Mouse (Mus musculus) ES-Bruce4 (cell line): ENCODE data around the gene Snx4. TPM values are rescaled to one million over a fixed set of nuclear protein-coding genes. Genes with fewer than 3 reads are reported as not detected.
A peak's percentile ranks its signal among the peaks of the same experiment; 100 is the strongest.

Source experiments
- H3K27ac ChIP-seq: 2 replicates; pipeline ENCODE4 v1.5.1; 2012; ENCODE audit warnings: low read length, inconsistent platforms; ENCODE audit not compliant: insufficient read depth
- H3K27me3 ChIP-seq: 2 replicates; pipeline ENCODE4 v1.6.1; 2012; ENCODE audit warnings: mild to moderate bottlenecking, low read length, inconsistent platforms; ENCODE audit not compliant: control insufficient read depth, poor library complexity, insufficient read depth, severe bottlenecking
- H3K36me3 ChIP-seq: 2 replicates; pipeline ENCODE4 v1.6.1; 2012; ENCODE audit warnings: inconsistent platforms, mild to moderate bottlenecking, low read length, moderate library complexity; ENCODE audit not compliant: control insufficient read depth, poor library complexity, insufficient read depth, severe bottlenecking
- H3K4me1 ChIP-seq: one replicate; pipeline ENCODE4 v1.8.1; 2011; ENCODE audit warnings: low read length; ENCODE audit not compliant: control insufficient read depth, insufficient read depth
- H3K4me3 ChIP-seq: 2 replicates; pipeline ENCODE4 v1.5.1; 2011; ENCODE audit warnings: low read depth, mild to moderate bottlenecking, low read length
- H3K9ac ChIP-seq: 2 replicates; pipeline ENCODE4 v1.6.1; 2012; ENCODE audit warnings: low read depth, mild to moderate bottlenecking, inconsistent platforms; ENCODE audit not compliant: poor library complexity, severe bottlenecking
- H3K9me3 ChIP-seq: replicated peaks from 2 replicates; pipeline ENCODE4 v1.6.1; 2012; ENCODE audit warnings: mild to moderate bottlenecking, low read length, inconsistent platforms; ENCODE audit not compliant: control insufficient read depth, poor library complexity, insufficient read depth, severe bottlenecking
- CTCF ChIP-seq: IDR thresholded peaks from one replicate; pipeline ENCODE4 v1.8.1; 2011; ENCODE audit warnings: low read depth, low read length
- EP300 ChIP-seq: IDR thresholded peaks from 2 replicates; pipeline ENCODE4 v1.6.1; 2011; ENCODE audit warnings: low read depth, low read length; ENCODE audit not compliant: insufficient read depth
- POLR2A ChIP-seq: IDR thresholded peaks from one replicate; pipeline ENCODE4 v1.8.1; 2011; ENCODE audit warnings: low read length; ENCODE audit not compliant: insufficient read depth
- polyA plus RNA-seq: library from polyadenylated mRNA; stranded (reverse); fragments of >200 nt; gene quantifications from 2 replicates; pipeline ENCODE4 v1.2.4, GENCODE M21; 2011; ENCODE audit warnings: low read depth; ENCODE audit not compliant: missing spikeins, insufficient read depth, insufficient read length

The Snx4 gene
- polyA plus RNA-seq, 1 experiment, result 97.8 TPM

DNA sequence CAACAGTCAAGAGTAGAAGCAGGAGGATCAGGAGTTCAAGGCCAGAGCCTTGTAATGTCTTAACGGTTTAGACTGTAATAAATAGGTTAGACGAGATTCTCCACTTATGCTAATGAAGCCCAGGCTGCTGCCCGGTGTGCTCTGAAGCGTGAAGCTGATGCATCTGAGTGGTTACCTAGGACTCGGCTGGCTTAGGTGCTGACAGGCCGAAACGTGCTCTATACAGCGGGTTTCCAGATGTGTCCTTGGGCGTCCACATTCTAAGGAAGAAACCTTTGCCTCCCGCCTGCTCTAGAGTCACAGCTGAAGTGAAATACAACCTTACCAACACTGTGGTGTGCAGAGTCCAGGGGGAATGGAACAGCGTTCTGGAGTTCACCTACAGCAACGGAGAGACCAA, 17.1 kb upstream of the Snx4 start:
- no peaks in the 10 kb centered on the region for H3K27me3 ChIP-seq
- H3K27ac ChIP-seq, result no peak overlapping the region
- no peaks in the 10 kb centered on the region for H3K9me3 ChIP-seq
- peaks cover 2% of the 10 kb centered on the region; the same call in 1 of the 2 replicates for H3K36me3 ChIP-seq
- TF ChIP-seq CTCF (no peak), POLR2A (no peak), EP300 (no peak)
- no peak overlapping the region for H3K4me3 ChIP-seq
- no peak overlapping the region for H3K9ac ChIP-seq
- no peaks in the 10 kb centered on the region for H3K4me1 ChIP-seq

DNA sequence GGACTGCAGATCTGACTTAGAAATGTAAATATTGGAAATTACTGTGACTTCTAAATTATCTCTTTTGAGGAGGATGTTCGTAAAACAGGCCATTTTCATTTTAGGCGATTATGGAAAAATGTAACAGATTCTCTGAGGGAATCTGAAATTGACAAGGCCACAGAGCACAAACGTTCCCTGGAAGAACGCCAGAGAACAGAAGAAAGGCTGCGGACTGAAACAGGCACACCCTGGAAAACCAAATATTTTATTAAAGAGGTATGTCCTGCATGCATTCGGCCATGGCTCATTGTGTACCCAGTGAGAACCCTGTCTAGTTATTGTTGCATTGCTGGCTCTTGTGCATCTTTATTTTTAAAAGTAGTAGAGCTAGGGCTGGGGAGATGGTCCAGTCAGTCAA, 15.1 kb upstream of the Snx4 start:
- no peaks in the 10 kb centered on the region for H3K4me1 ChIP-seq
- no peak overlapping the region for H3K9ac ChIP-seq
- H3K36me3 ChIP-seq, result peaks cover 2% of the 10 kb centered on the region; the same call in 1 of the 2 replicates
- no peak overlapping the region for H3K27ac ChIP-seq
- TF ChIP-seq POLR2A, result no peak
- TF ChIP-seq EP300, result no peak
- TF ChIP-seq CTCF, result no peak
- H3K9me3 ChIP-seq, result no peaks in the 10 kb centered on the region
- no peaks in the 10 kb centered on the region for H3K27me3 ChIP-seq
- H3K4me3 ChIP-seq, result no peak overlapping the region

DNA sequence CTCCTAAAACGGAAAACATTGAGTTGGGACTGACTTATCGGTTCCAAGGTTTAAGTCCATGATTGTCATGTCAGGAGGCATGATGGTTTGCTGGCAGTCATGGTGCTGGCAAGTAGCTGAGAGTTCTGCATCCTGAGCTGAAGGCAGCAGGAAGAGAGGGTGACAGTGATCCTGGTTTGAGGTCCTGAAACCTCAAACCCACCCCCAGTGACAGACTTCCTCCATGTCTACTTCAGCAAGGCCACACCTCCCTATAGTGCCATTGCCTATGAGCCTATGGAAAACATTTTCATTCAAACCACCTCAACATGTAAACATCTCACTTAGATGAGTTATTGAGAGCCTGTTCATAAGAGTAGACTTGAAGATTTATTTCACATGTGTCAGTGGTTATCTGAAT, 11.9 kb upstream of the Snx4 start:
- no peaks in the 10 kb centered on the region for H3K9me3 ChIP-seq
- TF ChIP-seq EP300 (no peak), POLR2A (no peak), CTCF (no peak)
- no peak overlapping the region for H3K27ac ChIP-seq
- no peak overlapping the region for H3K4me3 ChIP-seq
- H3K27me3 ChIP-seq, result no peaks in the 10 kb centered on the region
- H3K36me3 ChIP-seq, result peaks cover 2% of the 10 kb centered on the region; the same call in 1 of the 2 replicates
- no peaks in the 10 kb centered on the region for H3K4me1 ChIP-seq
- H3K9ac ChIP-seq, result no peak overlapping the region

DNA sequence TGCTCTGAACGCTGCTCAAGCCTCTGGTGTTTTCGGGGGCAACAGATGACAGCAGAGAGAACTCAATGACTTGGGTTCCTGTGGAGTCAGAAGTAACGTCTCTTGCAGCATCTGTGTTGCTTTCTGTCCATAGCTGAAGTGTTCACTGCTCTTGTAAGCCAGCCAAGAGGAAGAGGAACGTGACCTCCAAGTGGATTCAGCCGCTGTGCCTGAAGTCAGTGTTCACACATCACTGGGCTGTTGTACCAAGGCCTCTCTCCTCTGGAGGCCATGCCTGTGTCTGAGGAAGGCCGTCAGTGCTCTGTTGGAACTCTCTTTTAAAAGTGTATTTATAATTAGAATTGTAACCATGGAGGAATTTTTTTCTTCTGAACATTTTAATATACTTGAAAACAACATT, 9.2 kb upstream of the Snx4 start:
- Histone ChIP-seq H3K4me1 (no peaks in the 10 kb centered on the region), H3K27me3 (no peaks in the 10 kb centered on the region), H3K9ac (no peak overlapping the region), H3K36me3 (no peaks in the 10 kb centered on the region), H3K4me3 (no peak overlapping the region), H3K9me3 (no peaks in the 10 kb centered on the region), H3K27ac (no peak overlapping the region)
- no peak for TF ChIP-seq POLR2A
- TF ChIP-seq CTCF, result no peak
- TF ChIP-seq EP300, result no peak

DNA sequence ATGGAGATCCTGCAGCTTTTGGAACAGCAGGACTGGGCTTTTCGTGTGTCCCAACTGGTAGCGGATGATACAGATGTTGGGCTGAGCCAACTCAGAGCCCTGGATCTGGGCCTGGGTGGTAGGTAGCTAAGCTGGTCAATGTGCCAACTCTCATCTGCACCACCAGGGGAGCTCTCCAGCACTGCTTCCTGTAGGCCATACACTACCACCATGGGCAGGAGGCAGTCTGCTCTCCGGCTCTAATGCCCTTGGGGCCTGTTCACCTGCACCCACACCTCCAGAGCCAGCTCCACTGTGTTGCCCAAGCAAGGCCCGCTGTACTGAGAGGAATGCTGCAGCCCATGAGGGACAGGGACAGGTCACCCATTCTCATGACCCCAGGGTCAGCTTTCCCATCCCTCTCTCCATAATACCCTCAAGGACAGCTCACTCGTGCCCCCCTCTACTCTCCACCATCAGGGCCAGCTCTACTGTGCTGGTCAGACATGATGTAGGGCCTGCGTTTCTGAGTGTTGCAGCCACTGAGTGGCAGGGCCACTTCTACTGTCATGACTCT, 7.0 kb upstream of the Snx4 start:
- H3K27ac ChIP-seq, result no peak overlapping the region
- TF ChIP-seq CTCF (peak; percentile 45), POLR2A (no peak), EP300 (no peak)
- H3K9me3 ChIP-seq, result no peaks in the 10 kb centered on the region
- H3K36me3 ChIP-seq, result no peaks in the 10 kb centered on the region
- H3K9ac ChIP-seq, result no peak overlapping the region
- no peak overlapping the region for H3K4me3 ChIP-seq
- no peaks in the 10 kb centered on the region for H3K4me1 ChIP-seq
- H3K27me3 ChIP-seq, result no peaks in the 10 kb centered on the region

DNA sequence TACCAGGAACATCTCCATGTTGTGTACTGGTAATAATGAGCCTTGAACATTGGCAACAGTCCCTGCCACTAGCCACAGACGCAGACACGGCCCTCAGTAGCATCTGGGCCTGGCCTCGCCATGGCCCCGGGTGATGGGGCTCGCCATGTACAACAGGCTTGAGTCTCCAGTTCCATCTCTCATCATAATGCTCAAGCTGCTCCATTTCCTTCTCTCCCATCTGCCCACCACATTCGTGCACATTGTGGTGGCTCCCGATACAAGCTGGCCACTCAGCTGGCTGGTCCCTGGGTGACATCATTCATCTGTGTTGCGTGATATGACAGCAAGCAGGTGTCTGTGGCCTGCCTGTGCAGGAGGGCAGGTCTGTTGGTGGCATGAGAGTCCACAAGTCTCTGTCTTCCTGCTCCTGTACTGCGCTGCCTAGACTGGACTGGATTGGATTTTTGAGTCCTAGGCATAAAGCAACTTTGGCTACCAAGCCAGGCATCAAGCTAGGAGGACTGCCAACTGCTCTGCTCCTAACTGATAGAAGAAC, 6.2 kb upstream of the Snx4 start:
- H3K36me3 ChIP-seq, result no peaks in the 10 kb centered on the region
- no peaks in the 10 kb centered on the region for H3K4me1 ChIP-seq
- no peak for TF ChIP-seq POLR2A
- H3K27ac ChIP-seq, result no peak overlapping the region
- no peak overlapping the region for H3K9ac ChIP-seq
- H3K27me3 ChIP-seq, result no peaks in the 10 kb centered on the region
- no peaks in the 10 kb centered on the region for H3K9me3 ChIP-seq
- H3K4me3 ChIP-seq, result no peak overlapping the region
